Mouse (Mus musculus): Measurements from ENCODE around the gene Ifi209.
"Not testable (repeated sequence)": the region's sequence is repeated elsewhere in the genome, so short reads cannot be mapped to it uniquely, and the experiment has no call there.

Ifi209 gene

GRCm38 (mm10) chr1:173630622-173631021, at the start of gene Ifi209:
Gene Ifi209, plus strand, starts transcription at chr1:173630917.
- DNase-seq (ENCODE audit: low spot score), result not testable (repeated sequence)

- not testable (repeated sequence) for DNase-seq (ENCODE audit: low spot score)
Observed at GRCm38 (mm10) chr1:173589698-173590097, 41.0 kb upstream of the Ifi209 start.

GRCm38 (mm10) chr1:173598838-173599494, 31.8 kb upstream of the Ifi209 start, which contains the start of gene Ifi213:
Gene Ifi213, minus strand, starts transcription at chr1:173599274.
- not testable (repeated sequence) for DNase-seq (ENCODE audit: low spot score)

- not testable (repeated sequence) for DNase-seq (ENCODE audit: low spot score)
Observed at GRCm38 (mm10) chr1:173610291-173610690, 20.4 kb upstream of the Ifi209 start.

- DNase-seq (ENCODE audit: low spot score), result not testable (repeated sequence)
Observed at GRCm38 (mm10) chr1:173622216-173622615, 8.5 kb upstream of the Ifi209 start.

GRCm38 (mm10) chr1:173624052-173624451, 6.7 kb upstream of the Ifi209 start:
- no peak for DNase-seq (ENCODE audit: low spot score)

- DNase-seq (ENCODE audit: low spot score), result no peak
Observed at GRCm38 (mm10) chr1:173626686-173627085, 4.0 kb upstream of the Ifi209 start.

- no peak for DNase-seq (ENCODE audit: low spot score)
Observed at GRCm38 (mm10) chr1:173633969-173634645, 3.4 kb downstream of the Ifi209 start.

- DNase-seq (ENCODE audit: low spot score), result no peak
Observed at GRCm38 (mm10) chr1:173645393-173645792, 14.7 kb downstream of the Ifi209 start.

GRCm38 (mm10) chr1:173657973-173658372, 27.3 kb downstream of the Ifi209 start:
- DNase-seq (ENCODE audit: low spot score), result no peak

GRCm38 (mm10) chr1:173673458-173674097, 42.9 kb downstream of the Ifi209 start, which contains the start of gene Ifi208:
Gene Ifi208, plus strand, starts transcription at chr1:173673675.
- not testable (repeated sequence) for DNase-seq (ENCODE audit: low spot score)

GRCm38 (mm10) chr1:173678605-173679004, 47.9 kb downstream of the Ifi209 start:
- not testable (repeated sequence) for DNase-seq (ENCODE audit: low spot score)

- DNase-seq (ENCODE audit: low spot score), result no peak
Observed at GRCm38 (mm10) chr1:173694270-173694669, 63.6 kb downstream of the Ifi209 start.
